Comparison of ENCODE assay signal across 27 mouse cellular contexts in the genomic region with DNA sequence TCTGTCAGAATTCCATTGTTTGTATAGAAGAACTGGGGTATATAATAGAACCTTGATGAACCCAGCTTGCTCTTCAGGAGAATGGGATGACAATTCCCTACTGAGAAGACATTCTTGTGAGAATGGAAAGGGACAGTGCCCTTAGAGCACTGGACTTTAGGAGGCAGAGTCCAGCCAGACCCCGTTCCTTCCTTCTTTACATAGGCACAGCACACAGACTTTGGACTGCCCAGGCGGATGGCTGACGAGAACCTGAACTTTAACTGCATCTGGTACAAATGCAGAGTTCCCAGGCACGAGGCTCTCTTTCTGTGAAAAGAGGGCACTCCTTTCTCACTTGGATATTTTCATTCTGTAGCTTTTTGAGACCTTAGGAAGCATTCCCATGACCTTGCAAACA.
DNase-seq lines count a peak whose midpoint lies in the region; ATAC-seq and TF ChIP-seq lines count a peak whose summit lies in the region.
"Had no signal": no experiment of that assay in that cellular context is flagged by ENCODE, and none has a peak within 500 bp of the region (broad histone marks: within the 10 kb centered on the region; RNA-seq: fewer than 3 reads in every experiment).

No protein-coding gene starts in this region.

- TF ChIP-seq CTCF in kidney, adult 2 months (conservative IDR thresholded peaks at IDR 0.05; ENCODE audit: insufficient read depth, insufficient read length, low read depth, low read length): no peak

- H3K4me2 ChIP-seq in liver, embryonic 11.5 days: no peak overlapping the region
- no peak overlapping the region for H3K4me2 ChIP-seq in liver, embryonic 13.5 days
- H3K4me2 ChIP-seq: embryonic facial prominence, embryonic 13.5 days; forebrain, embryonic 12.5 days; forebrain, embryonic 15.5 days; heart, embryonic 13.5 days; hindbrain, embryonic 12.5 days; hindbrain, embryonic 15.5 days had no signal

- no peak overlapping the region for H3K27ac ChIP-seq in kidney, adult 2 months (ENCODE audit: insufficient read depth, low read depth, low read length)
- no peak overlapping the region for H3K27ac ChIP-seq in liver, embryonic 11.5 days (ENCODE audit: low read depth, low read length)
- H3K27ac ChIP-seq in liver, embryonic 13.5 days: no peak overlapping the region
- H3K27ac ChIP-seq: embryonic facial prominence, embryonic 13.5 days; forebrain, embryonic 12.5 days; forebrain, embryonic 15.5 days; heart, adult 2 months; heart, embryonic 10.5 days; heart, embryonic 13.5 days; hindbrain, embryonic 12.5 days; hindbrain, embryonic 15.5 days had no signal

- H3K27me3 ChIP-seq in kidney, adult 2 months (replicated peaks; ENCODE audit: control insufficient read depth, insufficient read depth, low read length): no peaks in the 10 kb centered on the region
- H3K27me3 ChIP-seq in liver, embryonic 11.5 days (replicated peaks; ENCODE audit: control insufficient read depth, insufficient read depth, low read length): no peaks in the 10 kb centered on the region
- no peaks in the 10 kb centered on the region for H3K27me3 ChIP-seq in liver, embryonic 13.5 days
- H3K27me3 ChIP-seq: CH12.LX; embryonic facial prominence, embryonic 13.5 days; forebrain, embryonic 12.5 days; forebrain, embryonic 15.5 days; heart, embryonic 13.5 days; hindbrain, embryonic 12.5 days; hindbrain, embryonic 15.5 days; Patski had no signal

- H3K4me1 ChIP-seq in kidney, adult 2 months (ENCODE audit: control insufficient read depth, insufficient read depth, low read length): no peaks in the 10 kb centered on the region
- no peaks in the 10 kb centered on the region for H3K4me1 ChIP-seq in liver, embryonic 11.5 days (replicated peaks; ENCODE audit: control insufficient read depth, insufficient read depth, low read length)
- no peaks in the 10 kb centered on the region for H3K4me1 ChIP-seq in liver, embryonic 13.5 days (replicated peaks)
- H3K4me1 ChIP-seq: embryonic facial prominence, embryonic 13.5 days; forebrain, embryonic 12.5 days; forebrain, embryonic 15.5 days; heart, embryonic 10.5 days; heart, embryonic 13.5 days; hindbrain, embryonic 12.5 days; hindbrain, embryonic 15.5 days had no signal

- ATAC-seq in liver, embryonic 11.5 days (replicated peaks; ENCODE audit: low FRiP score): no peak
- ATAC-seq in liver, embryonic 13.5 days (ENCODE audit: low read depth): peak; percentile 34; the same call in 1 of the 2 replicates
- ATAC-seq: forebrain, embryonic 15.5 days; Patski had no signal

- no peak overlapping the region for H3K9ac ChIP-seq in liver, embryonic 11.5 days (ENCODE audit: low read depth, low read length)
- H3K9ac ChIP-seq in liver, embryonic 13.5 days: no peak overlapping the region
- H3K9ac ChIP-seq: embryonic facial prominence, embryonic 13.5 days; forebrain, embryonic 12.5 days; forebrain, embryonic 15.5 days; heart, embryonic 13.5 days; hindbrain, embryonic 12.5 days; hindbrain, embryonic 15.5 days had no signal

- no peak for TF ChIP-seq POLR2A in kidney, adult 2 months (IDR thresholded peaks at IDR 0.05; ENCODE audit: low read depth, low read length)

- no peak overlapping the region for H3K4me3 ChIP-seq in kidney, adult 2 months (ENCODE audit: insufficient read depth, low read depth, low read length)
- H3K4me3 ChIP-seq in liver, embryonic 11.5 days (ENCODE audit: low read depth, low read length): no peak overlapping the region
- no peak overlapping the region for H3K4me3 ChIP-seq in liver, embryonic 13.5 days (replicated peaks)
- H3K4me3 ChIP-seq: embryonic facial prominence, embryonic 13.5 days; erythroblast, embryonic 14.5 days; forebrain, embryonic 12.5 days; forebrain, embryonic 15.5 days; heart, adult 2 months; heart, embryonic 10.5 days; heart, embryonic 13.5 days; hindbrain, embryonic 12.5 days; hindbrain, embryonic 15.5 days had no signal

- no peaks in the 10 kb centered on the region for H3K36me3 ChIP-seq in kidney, adult 2 months (ENCODE audit: control insufficient read depth, insufficient read depth, low read length)
- H3K36me3 ChIP-seq in liver, embryonic 11.5 days (ENCODE audit: control insufficient read depth, insufficient read depth, low read length): no peaks in the 10 kb centered on the region
- H3K36me3 ChIP-seq in liver, embryonic 13.5 days: no peaks in the 10 kb centered on the region
- H3K36me3 ChIP-seq: embryonic facial prominence, embryonic 13.5 days; forebrain, embryonic 12.5 days; forebrain, embryonic 15.5 days; G1E; heart, embryonic 10.5 days; heart, embryonic 13.5 days; hindbrain, embryonic 12.5 days; hindbrain, embryonic 15.5 days had no signal

- WGBS in kidney, adult 2 months: 58% methylated on average over 4 of the region's 4 CpGs
- 64% methylated on average over 4 of the region's 4 CpGs for WGBS in liver, embryonic 11.5 days
- 52% methylated on average over 4 of the region's 4 CpGs for WGBS in liver, embryonic 13.5 days (ENCODE audit: insufficient replicate concordance)

- peak; percentile 17 for DNase-seq in kidney, adult 2 months
- DNase-seq in kidney, adult 18-20 months: no peak
- DNase-seq in liver: peak; percentile 11
- DNase-seq in liver, embryonic 11.5 days (ENCODE audit: low spot score): no peak
- DNase-seq in liver, embryonic 13.5 days: no peak
- peak; percentile 21 for DNase-seq in yolk sac, embryonic 10.5 days (ENCODE audit: low spot score)
- DNase-seq in thymus, postnatal 36 days: no peak
- DNase-seq: adrenal gland, postnatal 10 days; adrenal gland, postnatal 36 days; B cell, adult 2 months; cerebellum, adult 2 months; cerebellum, adult 9-11 months; cerebellum, postnatal 25 days; gastrocnemius, postnatal 25 days; heart, adult 2 months; heart, postnatal 14 days had no signal

- no peaks in the 10 kb centered on the region for H3K9me3 ChIP-seq in liver, embryonic 11.5 days (ENCODE audit: control insufficient read depth, low read length)
- no peaks in the 10 kb centered on the region for H3K9me3 ChIP-seq in liver, embryonic 13.5 days (replicated peaks)
- H3K9me3 ChIP-seq: embryonic facial prominence, embryonic 13.5 days; forebrain, embryonic 12.5 days; forebrain, embryonic 15.5 days; heart, embryonic 10.5 days; hindbrain, embryonic 12.5 days; hindbrain, embryonic 15.5 days had no signal

Comparison
In these comparisons a context has a peak if more than half of its experiments do, and no peak if none do; other contexts are left out.
1. DNase-seq: peak in kidney, adult 2 months (single experiment), liver (single experiment) and yolk sac, embryonic 10.5 days (single experiment); none in kidney, adult 18-20 months (single experiment), liver, embryonic 11.5 days (single experiment), liver, embryonic 13.5 days (single experiment) and thymus, postnatal 36 days (0 of 2).